Mouse (Mus musculus): ENCODE data around the gene Pex6.

- TF ChIP-seq EP300 (IDR thresholded peaks at IDR 0.05; ENCODE audit: low read depth) (no peak), CTCF (IDR thresholded peaks at IDR 0.05; ENCODE audit: low read depth) (no peak)
These were observed 56.6 kb downstream of the Pex6 start for GRCm38 (mm10) chr17:46767868-46768267.
